Comparison of ENCODE assay signal across 8 mouse cellular contexts in the genomic region with DNA sequence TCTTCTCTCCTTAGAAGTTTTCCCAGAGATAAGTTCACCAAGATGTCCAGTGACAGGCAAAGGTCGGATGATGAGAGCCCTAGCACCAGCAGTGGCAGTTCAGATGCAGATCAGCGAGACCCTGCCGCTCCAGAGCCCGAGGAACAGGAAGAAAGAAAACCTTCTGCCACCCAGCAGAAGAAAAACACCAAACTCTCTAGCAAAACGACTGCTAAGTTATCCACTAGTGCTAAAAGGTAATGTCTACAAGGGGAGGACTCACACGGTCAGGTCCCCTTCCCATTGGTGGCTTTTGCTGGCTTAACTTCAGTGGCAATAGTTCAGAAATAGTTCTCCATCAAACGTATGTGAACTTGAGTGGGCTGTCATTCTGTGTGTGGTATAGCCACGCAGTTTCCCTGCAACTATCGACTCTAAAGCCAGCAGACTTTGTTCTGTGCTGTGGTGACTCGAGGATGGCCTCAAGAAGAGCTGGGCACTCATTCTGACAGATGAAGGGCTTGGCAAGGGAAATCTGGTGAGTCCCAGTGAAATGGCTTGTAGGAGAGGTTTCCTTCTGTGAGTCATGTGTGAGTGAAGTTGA. TPM values are rescaled to one million over a fixed set of nuclear protein-coding genes. Genes with fewer than 3 reads are reported as not detected.
DNase-seq lines count a peak whose midpoint lies in the region; ATAC-seq and TF ChIP-seq lines count a peak whose summit lies in the region.

No protein-coding gene starts in this region.

- peak overlapping the region; percentile 82 for H3K4me3 ChIP-seq in E14TG2a.4 (replicated peaks; ENCODE audit: low read length)
- peak overlapping the region; percentile 83 for H3K4me3 ChIP-seq in embryonic facial prominence, embryonic 10.5 days
- H3K4me3 ChIP-seq in hindbrain, embryonic 12.5 days: peak overlapping the region; percentile 81
- H3K4me3 ChIP-seq in megakaryocyte, embryonic 14.5 days (replicated peaks): peak overlapping the region; percentile 93

- TF ChIP-seq CTCF in E14TG2a.4 (conservative IDR thresholded peaks at IDR 0.05; ENCODE audit: low read length): no peak

- peaks cover 43% of the 10 kb centered on the region for H3K4me1 ChIP-seq in E14TG2a.4 (replicated peaks; ENCODE audit: low read depth, low read length)
- H3K4me1 ChIP-seq in embryonic facial prominence, embryonic 10.5 days: peaks cover 67% of the 10 kb centered on the region
- peaks cover 26% of the 10 kb centered on the region for H3K4me1 ChIP-seq in hindbrain, embryonic 12.5 days
- H3K4me1 ChIP-seq in megakaryocyte, embryonic 14.5 days: peaks cover 60% of the 10 kb centered on the region

- ATAC-seq in hindbrain, embryonic 12.5 days (ENCODE audit: low FRiP score): no peak

- H3K27me3 ChIP-seq in E14TG2a.4 (ENCODE audit: insufficient read depth, low read length): peaks cover 5% of the 10 kb centered on the region; the same call in 1 of the 2 replicates
- H3K27me3 ChIP-seq in embryonic facial prominence, embryonic 10.5 days (replicated peaks; ENCODE audit: low read depth, poor library complexity, severe bottlenecking): no peaks in the 10 kb centered on the region
- H3K27me3 ChIP-seq in hindbrain, embryonic 12.5 days: no peaks in the 10 kb centered on the region
- H3K27me3 ChIP-seq in megakaryocyte, embryonic 14.5 days (replicated peaks): no peaks in the 10 kb centered on the region

- WGBS in embryonic facial prominence, embryonic 10.5 days: 26% methylated on average over 10 of the region's 10 CpGs
- WGBS in hindbrain, embryonic 12.5 days: 11% methylated on average over 10 of the region's 10 CpGs

- H3K36me3 ChIP-seq in E14TG2a.4 (ENCODE audit: insufficient read depth, low read length): peaks cover 24% of the 10 kb centered on the region
- H3K36me3 ChIP-seq in embryonic facial prominence, embryonic 10.5 days (replicated peaks): peaks cover 12% of the 10 kb centered on the region
- no peaks in the 10 kb centered on the region for H3K36me3 ChIP-seq in hindbrain, embryonic 12.5 days
- H3K36me3 ChIP-seq in megakaryocyte, embryonic 14.5 days (replicated peaks; ENCODE audit: low read length): peaks cover 19% of the 10 kb centered on the region

- H3K9ac ChIP-seq in hindbrain, embryonic 12.5 days: peak overlapping the region; percentile 99

- H3K27ac ChIP-seq in embryonic facial prominence, embryonic 10.5 days (replicated peaks): peak overlapping the region; percentile 99
- peak overlapping the region; percentile 99 for H3K27ac ChIP-seq in hindbrain, embryonic 12.5 days

- no peaks in the 10 kb centered on the region for H3K9me3 ChIP-seq in E14TG2a.4 (ENCODE audit: low read length)
- H3K9me3 ChIP-seq in embryonic facial prominence, embryonic 10.5 days: no peaks in the 10 kb centered on the region
- no peaks in the 10 kb centered on the region for H3K9me3 ChIP-seq in hindbrain, embryonic 12.5 days (replicated peaks)
- no peaks in the 10 kb centered on the region for H3K9me3 ChIP-seq in megakaryocyte, embryonic 14.5 days

- DNase-seq in heart, adult 11 months: peak; percentile 90
- no peak for DNase-seq in heart, postnatal 4 days
- DNase-seq in embryonic facial prominence, embryonic 10.5 days (ENCODE audit: low spot score): no peak
- peak; percentile 8 to 13 for DNase-seq in thymus, adult 18-20 months
- no peak for DNase-seq in frontal cortex, postnatal 36 days (ENCODE audit: low spot score in 2 of 2)

- H3K4me2 ChIP-seq in hindbrain, embryonic 12.5 days (replicated peaks): peak overlapping the region; percentile 75

RNA-seq across cellular contexts. Expression of gene Ube2e3, which starts 2.6 kb away (rescaled TPM):
- total RNA-seq in heart, postnatal 4 days (2021): 10 to 100 TPM; 91.0 to 97.6 TPM
- 209 and 212 TPM in 2 replicates for polyA plus RNA-seq in embryonic facial prominence, embryonic 10.5 days (2016; fragmentation: Nextera tagmentation; extraction: Ambion mirVana)
- polyA plus RNA-seq in hindbrain, embryonic 12.5 days (2016; fragmentation: Nextera tagmentation; extraction: Ambion mirVana): 269 and 271 TPM in 2 replicates
- polyA plus RNA-seq in megakaryocyte, embryonic 14.5 days (2012; ENCODE audit: insufficient read depth, low replicate concordance): 48.6 and 88.1 TPM in 2 replicates

Comparison
In these comparisons a context has a peak if more than half of its experiments do, and no peak if none do; other contexts are left out.
1. DNase-seq: peak in heart, adult 11 months (single experiment) and thymus, adult 18-20 months (2 of 2); none in heart, postnatal 4 days (single experiment), embryonic facial prominence, embryonic 10.5 days (single experiment) and frontal cortex, postnatal 36 days (0 of 2).
2. Peak in every context shown above with its lines, with median percentiles within 50 percentile points of each other: H3K4me3 ChIP-seq.